Mouse (Mus musculus) lung, postnatal 4 days (tissue): ENCODE data around the gene Gm773.
"Not testable (repeated sequence)": the region's sequence is repeated elsewhere in the genome, so short reads cannot be mapped to it uniquely, and the experiment has no call there.

Source experiments
- DNase-seq, 2 experiments: peaks; one replicate each; pipeline ENCODE4 v3.0.0; 2021

The Gm773 gene

DNA sequence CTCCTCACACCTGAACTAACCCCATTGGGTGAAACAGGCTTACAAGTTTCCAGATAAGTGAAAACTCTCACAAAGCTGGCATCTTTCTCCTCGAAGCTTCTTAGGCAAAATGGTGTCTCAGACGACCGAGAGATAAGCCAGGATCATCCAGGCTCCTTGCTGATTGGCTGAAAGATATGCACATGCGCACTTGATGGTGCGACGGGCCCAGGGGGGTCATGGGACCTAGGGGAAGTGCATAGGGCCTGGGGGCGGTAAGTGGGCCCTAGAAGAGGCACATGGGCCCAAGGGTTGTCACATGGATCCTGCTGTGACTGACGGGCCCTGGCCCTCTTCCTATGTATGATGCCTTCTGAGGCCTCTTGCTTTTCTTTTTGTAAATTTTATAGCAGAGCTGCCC is at the start of gene Gm773:
TSS of gene Gm773 (minus strand) at position 111 of the 400 bp plus-strand sequence.
- no peak for DNase-seq

GRCm38 (mm10) chrX:56186449-56186848 is 26.2 kb downstream of the Gm773 start:
- DNase-seq, result not testable (repeated sequence)

DNA sequence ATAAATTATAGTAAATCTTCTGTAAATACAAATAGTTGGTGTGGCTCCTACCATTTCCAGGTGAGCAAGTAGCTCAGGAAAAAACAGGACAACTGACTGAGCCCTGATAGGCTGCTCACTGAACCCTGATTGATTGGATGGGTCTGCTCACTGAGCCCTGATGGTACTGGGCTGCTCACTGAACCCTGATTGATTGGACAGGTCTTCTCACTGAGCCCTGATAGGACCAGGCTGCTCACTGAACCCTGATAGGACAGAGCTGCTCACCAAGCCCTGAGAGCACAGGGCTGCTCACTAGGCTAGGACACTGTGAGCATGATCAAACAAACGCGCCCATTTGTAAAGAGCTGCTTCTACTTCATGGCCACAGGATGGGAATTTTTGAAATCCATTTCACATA is 61.3 kb downstream of the Gm773 start:
- no peak for DNase-seq
